Mouse (Mus musculus): ENCODE measurements around the gene Metrn.
"Not testable (repeated sequence)": the region's sequence is repeated elsewhere in the genome, so short reads cannot be mapped to it uniquely, and the experiment has no call there.

Metrn gene

GRCm38 (mm10) chr17:25808789-25809605 lies 12.1 kb upstream of the Metrn start, which contains the start of gene Fbxl16:
TSS of gene Fbxl16 (plus strand) at chr17:25809085.
- in situ Hi-C loops (cut with MboI; ENCODE audit: low sequenced_read_pairs), result no loop called here

- in situ Hi-C loops (cut with MboI; ENCODE audit: low sequenced_read_pairs), result no loop called here
Measured at GRCm38 (mm10) chr17:25808028-25808427, 11.1 kb upstream of the Metrn start.

GRCm38 (mm10) chr17:25807452-25807851 lies 10.5 kb upstream of the Metrn start:
- in situ Hi-C loops (cut with MboI; ENCODE audit: low sequenced_read_pairs), result not testable (repeated sequence)

- in situ Hi-C loops (cut with MboI; ENCODE audit: low sequenced_read_pairs), result no loop called here
Measured at GRCm38 (mm10) chr17:25806507-25806906, 9.6 kb upstream of the Metrn start.

GRCm38 (mm10) chr17:25802825-25803517 lies 6.0 kb upstream of the Metrn start:
- in situ Hi-C loops (cut with MboI; ENCODE audit: low sequenced_read_pairs), result no loop called here

GRCm38 (mm10) chr17:25801029-25801428 lies 4.1 kb upstream of the Metrn start:
- in situ Hi-C loops (cut with MboI; ENCODE audit: low sequenced_read_pairs), result no loop called here

- in situ Hi-C loops (cut with MboI; ENCODE audit: low sequenced_read_pairs), result no loop called here
Measured at GRCm38 (mm10) chr17:25796211-25796771, 645 bp downstream of the Metrn start.

GRCm38 (mm10) chr17:25795609-25796092 lies 1.3 kb downstream of the Metrn start, which contains the start of gene AC134908.4:
TSS of gene AC134908.4 (minus strand) at chr17:25795659.
- in situ Hi-C loops (cut with MboI; ENCODE audit: low sequenced_read_pairs), result no loop called here

GRCm38 (mm10) chr17:25794998-25795397 lies 1.9 kb downstream of the Metrn start:
- in situ Hi-C loops (cut with MboI; ENCODE audit: low sequenced_read_pairs), result no loop called here

GRCm38 (mm10) chr17:25794197-25794596 lies 2.7 kb downstream of the Metrn start:
- in situ Hi-C loops (cut with MboI; ENCODE audit: low sequenced_read_pairs), result no loop called here

GRCm38 (mm10) chr17:25792615-25793014 lies 4.3 kb downstream of the Metrn start, which contains the start of gene Fam173a:
TSS of gene Fam173a (minus strand) at chr17:25792901.
- in situ Hi-C loops (cut with MboI; ENCODE audit: low sequenced_read_pairs), result no loop called here

- in situ Hi-C loops (cut with MboI; ENCODE audit: low sequenced_read_pairs), result no loop called here
Measured at GRCm38 (mm10) chr17:25791843-25792527, 5.0 kb downstream of the Metrn start.

GRCm38 (mm10) chr17:25791320-25791842 lies 5.6 kb downstream of the Metrn start:
- in situ Hi-C loops (cut with MboI; ENCODE audit: low sequenced_read_pairs), result no loop called here

GRCm38 (mm10) chr17:25786781-25787504 lies 10.0 kb downstream of the Metrn start:
- in situ Hi-C loops (cut with MboI; ENCODE audit: low sequenced_read_pairs), result no loop called here

- in situ Hi-C loops (cut with MboI; ENCODE audit: low sequenced_read_pairs), result no loop called here
Measured at GRCm38 (mm10) chr17:25786280-25786679, 10.7 kb downstream of the Metrn start, which contains the start of gene Ccdc78. TSS of gene Ccdc78 (plus strand) at chr17:25786580.

- in situ Hi-C loops (cut with MboI; ENCODE audit: low sequenced_read_pairs), result no loop called here
Measured at GRCm38 (mm10) chr17:25785281-25785745, 11.6 kb downstream of the Metrn start, which contains the start of gene Haghl. TSS of gene Haghl (minus strand) at chr17:25785673.

GRCm38 (mm10) chr17:25783861-25784574 lies 12.9 kb downstream of the Metrn start:
- in situ Hi-C loops (cut with MboI; ENCODE audit: low sequenced_read_pairs), result no loop called here

GRCm38 (mm10) chr17:25783086-25783485 lies 13.8 kb downstream of the Metrn start:
- in situ Hi-C loops (cut with MboI; ENCODE audit: low sequenced_read_pairs), result no loop called here

GRCm38 (mm10) chr17:25781339-25781738 lies 15.6 kb downstream of the Metrn start:
- in situ Hi-C loops (cut with MboI; ENCODE audit: low sequenced_read_pairs), result no loop called here

Measured in CH12F3 (cell line).